Mouse (Mus musculus) natural killer cell, adult 2 months (primary cell): ENCODE results near the gene Prrxl1.

Experiments used
- DNase-seq, 2 experiments: peaks; one replicate each; pipeline ENCODE4 v3.0.0; 2022; ENCODE audit warnings: low spot score in 2 of 2

Gene Prrxl1

DNA sequence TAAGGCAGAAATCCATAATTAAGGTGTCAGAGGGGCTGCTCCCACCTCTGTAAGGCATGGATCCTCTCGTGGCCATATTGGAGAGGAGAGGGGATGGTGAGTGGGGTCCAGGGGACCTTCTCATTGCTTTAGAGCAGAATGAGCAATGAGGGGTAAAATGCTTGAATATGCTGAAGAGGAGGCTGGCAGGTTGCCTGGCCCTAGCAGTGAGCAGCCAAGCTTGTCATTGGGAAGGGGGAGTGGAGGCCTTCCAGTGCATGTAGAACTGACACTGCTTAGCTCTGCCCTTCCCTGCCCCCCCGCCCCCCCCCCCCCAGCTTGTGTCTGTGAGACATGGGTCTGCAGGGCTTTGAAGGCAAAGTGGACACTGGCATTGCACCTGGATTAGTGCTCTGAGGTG lies 28.1 kb downstream of the Prrxl1 start:
- DNase-seq, result no peak

- no peak for DNase-seq
Measured at GRCm38 (mm10) chr14:32628584-32628983, 29.4 kb downstream of the Prrxl1 start.

DNA sequence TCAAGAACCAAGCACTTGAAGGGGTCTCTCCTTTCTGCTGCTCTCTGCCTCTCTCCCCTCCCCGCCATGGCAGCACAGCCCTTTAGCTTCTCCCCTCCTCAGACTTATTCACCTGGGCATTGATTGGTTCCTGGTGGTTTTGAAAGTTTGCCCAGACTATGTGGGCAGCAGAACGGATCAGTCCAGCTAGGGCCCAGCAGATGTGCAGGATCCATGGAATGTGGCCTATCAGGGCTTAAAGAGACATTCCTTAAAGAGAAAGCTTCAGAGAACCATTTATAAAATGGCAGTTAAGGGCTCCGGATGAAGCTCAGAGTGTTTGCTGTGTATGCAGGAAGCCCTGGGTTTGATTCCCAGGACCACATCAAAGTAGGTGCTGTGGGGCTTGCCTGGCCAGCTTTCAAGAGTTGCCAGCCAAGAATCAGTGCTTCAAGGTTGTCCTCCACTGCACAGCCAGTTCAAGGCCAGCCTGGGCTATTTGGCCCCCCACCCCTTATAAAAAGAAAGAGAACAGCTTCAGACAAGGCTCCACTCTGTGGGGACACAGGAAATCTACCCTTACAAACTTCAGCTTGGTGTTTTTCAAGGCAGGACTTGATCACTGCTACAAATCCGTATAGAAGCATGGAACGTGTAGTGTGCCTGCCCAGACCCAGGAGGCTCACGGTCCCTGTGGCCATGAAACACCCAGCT lies 33.8 kb downstream of the Prrxl1 start:
- DNase-seq, result no peak

DNA sequence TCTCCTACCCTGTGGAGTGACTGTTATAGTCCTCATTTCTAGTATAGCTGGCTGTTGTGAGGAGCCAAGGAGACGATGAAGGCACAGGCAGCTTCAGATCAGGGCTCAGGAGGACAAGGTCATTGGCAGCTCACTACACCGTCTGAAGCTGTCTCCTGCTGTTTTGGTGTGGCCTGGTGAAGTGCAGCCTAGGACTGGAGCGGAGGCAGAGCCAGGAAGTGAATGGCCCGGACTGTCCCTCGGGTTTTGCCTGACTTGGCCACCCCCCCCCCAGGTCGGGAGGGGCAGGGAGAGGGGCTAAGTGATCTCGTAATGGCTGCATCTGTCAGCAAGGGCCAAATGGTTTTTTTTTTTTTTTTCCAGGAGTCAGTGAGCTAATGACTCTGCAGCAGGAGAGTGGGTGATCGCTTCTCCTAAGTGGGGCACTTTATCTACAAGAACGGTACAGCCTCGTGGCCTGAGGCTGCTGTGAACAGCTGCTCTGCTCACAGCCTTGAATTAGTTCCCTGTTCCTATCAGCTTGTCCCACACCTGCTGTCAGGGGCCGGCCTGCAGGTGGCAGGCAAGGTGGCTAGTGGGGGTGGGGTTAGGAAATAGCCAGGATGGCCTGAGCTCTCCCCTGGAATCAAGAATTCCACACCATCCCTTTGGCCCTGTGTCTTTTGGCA lies 34.9 kb downstream of the Prrxl1 start:
- no peak for DNase-seq

- DNase-seq, result no peak
Measured at GRCm38 (mm10) chr14:32638485-32638884, 39.3 kb downstream of the Prrxl1 start.

DNA sequence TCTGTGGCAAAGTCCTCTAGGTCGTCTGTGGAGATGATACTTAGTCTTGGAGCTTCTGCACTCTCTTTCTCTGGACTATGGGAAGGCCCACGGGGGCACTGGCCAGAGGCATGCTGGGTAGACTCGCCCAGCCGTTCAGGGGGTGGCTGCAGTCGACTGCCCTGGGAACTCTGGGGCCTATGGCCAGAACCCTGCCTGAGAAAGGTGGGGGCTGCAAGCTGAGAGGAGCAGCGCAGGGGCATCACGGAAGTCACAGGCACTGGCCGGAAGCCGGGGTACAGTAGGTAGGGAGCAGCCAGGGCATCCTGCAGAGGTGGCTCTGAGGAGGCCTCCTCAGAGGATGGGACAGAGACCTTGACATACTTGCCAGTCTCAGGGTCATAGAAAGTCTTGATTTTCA lies 60.6 kb downstream of the Prrxl1 start:
- DNase-seq, result no peak

DNA sequence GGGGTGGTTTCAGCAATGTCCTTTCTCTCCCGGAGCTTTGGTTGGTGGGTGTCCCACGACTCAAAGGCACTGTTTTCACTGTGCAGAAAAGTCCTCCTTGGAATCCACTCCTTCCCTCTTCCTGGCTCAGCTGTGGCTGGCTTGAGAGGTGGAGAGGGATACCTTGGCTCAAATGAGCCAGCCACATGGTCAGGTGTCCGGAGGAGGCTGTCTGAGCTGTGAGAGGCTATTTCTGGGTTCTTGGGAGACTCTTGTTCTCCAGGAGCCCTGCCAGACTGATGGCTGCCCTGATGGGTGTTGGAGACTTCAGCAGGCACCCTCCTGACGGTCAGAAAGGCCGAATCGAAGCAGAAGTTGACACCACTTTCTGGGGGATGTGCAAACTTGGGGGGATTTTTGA lies 63.9 kb downstream of the Prrxl1 start:
- DNase-seq, result no peak

DNA sequence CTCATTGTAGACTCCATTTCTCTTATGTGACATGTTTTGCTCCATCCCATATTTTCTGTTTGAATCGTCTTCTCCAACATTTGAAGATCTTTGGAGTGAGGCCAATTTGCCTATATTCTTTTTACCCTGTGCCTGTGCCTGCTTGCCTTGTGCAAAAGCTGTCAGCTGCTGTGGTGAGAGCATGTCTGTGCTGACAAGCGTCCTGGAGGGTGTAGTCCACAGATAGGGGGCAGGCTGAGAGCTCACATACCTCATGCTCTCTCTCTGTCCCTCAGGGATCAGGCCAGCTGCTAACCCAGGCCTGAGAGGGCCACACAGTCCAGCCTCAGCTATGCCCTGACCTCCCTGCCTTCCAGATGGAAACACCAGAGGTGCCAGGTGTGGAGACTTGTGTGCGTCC lies 74.0 kb downstream of the Prrxl1 start:
- no peak for DNase-seq

GRCm38 (mm10) chr14:32678565-32678964 lies 79.4 kb downstream of the Prrxl1 start:
- DNase-seq, result no peak

GRCm38 (mm10) chr14:32681603-32682002 lies 82.4 kb downstream of the Prrxl1 start:
- DNase-seq, result no peak

GRCm38 (mm10) chr14:32682536-32682935 lies 83.3 kb downstream of the Prrxl1 start:
- DNase-seq, result no peak

GRCm38 (mm10) chr14:32683251-32683838 lies 84.1 kb downstream of the Prrxl1 start:
- DNase-seq, result peak in 1 of 2 experiments; percentile 12

- peak in 1 of 2 experiments; percentile 22 for DNase-seq
Measured at GRCm38 (mm10) chr14:32683982-32684734, 85.0 kb downstream of the Prrxl1 start.

DNA sequence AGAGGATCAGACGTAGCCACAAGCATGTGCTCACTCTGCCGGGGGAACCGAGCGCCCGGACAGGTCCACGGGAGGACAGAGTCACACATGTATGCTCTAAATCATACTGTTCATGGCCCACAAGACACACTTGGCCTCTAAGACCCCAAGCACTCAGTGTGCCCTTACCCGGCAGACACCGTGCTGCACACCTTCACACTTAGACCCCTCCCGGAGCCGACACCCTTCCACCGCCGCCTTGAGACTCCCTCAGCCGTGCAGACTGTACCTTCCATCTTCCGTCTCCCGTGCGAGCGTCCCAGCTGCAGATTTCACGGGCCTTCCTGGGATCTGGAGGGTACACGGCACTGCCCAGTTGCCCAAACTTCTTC lies 85.5 kb downstream of the Prrxl1 start:
- DNase-seq, result no peak

DNA sequence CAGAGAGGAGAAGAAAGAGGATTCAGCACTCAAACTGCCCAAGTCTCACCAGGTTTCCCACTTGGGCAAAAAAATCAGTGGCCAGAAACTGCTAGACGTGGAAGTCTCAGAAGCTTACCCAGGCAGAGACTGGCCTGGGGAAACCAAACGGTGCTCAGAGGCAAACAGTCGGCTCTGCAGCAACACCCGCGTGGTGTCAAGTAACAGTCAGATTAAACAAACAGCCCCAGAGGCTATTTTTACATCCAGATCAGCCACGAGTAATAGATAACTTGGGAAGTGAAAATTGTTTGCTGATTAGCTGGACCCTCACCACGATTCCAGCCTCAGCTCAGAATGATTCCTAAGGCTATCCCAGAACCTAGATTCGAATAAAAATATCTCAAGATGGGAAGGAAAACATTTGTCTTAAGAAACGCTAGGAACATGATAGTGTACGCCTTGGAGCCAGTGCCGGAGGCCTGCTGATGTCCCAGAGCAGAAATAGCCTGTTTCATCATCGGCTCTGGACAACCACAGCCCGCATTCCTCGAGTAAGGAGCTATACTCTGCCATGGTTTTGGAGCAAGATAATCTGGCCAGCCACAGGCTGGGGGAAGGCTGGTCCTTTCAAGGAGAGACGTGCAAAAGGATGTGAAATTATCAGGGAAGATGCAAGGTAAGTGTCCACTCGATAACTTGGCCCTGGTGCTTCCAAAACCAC lies 86.1 kb downstream of the Prrxl1 start, which contains the start of gene 3425401B19Rik:
Gene 3425401B19Rik, minus strand, starts transcription at position 170 of the 703 bp plus-strand sequence.
- DNase-seq, result no peak

- DNase-seq, result no peak
Measured at GRCm38 (mm10) chr14:32695906-32696305, 96.7 kb downstream of the Prrxl1 start.

GRCm38 (mm10) chr14:32696344-32696743 lies 97.1 kb downstream of the Prrxl1 start:
- DNase-seq, result no peak

DNA sequence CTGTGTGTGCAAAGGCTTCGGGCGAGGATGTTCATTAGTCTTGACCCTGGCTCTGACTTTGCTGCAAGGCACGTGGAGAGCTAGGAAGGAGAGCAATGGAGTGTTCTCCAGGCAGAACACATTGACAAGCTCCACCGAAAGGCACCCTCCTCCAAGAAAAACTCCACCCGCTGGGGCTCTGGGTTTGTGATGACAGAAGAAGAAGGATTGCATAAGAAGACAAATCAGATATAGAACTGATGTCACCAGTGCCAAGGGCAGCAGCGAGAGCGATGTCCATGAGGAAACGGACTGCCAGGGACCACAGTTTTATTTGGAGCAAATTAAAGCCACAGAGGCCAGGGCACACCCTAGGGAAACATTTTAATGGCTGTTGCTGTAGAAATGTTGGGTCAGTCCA lies 98.6 kb downstream of the Prrxl1 start:
- DNase-seq, result no peak

DNA sequence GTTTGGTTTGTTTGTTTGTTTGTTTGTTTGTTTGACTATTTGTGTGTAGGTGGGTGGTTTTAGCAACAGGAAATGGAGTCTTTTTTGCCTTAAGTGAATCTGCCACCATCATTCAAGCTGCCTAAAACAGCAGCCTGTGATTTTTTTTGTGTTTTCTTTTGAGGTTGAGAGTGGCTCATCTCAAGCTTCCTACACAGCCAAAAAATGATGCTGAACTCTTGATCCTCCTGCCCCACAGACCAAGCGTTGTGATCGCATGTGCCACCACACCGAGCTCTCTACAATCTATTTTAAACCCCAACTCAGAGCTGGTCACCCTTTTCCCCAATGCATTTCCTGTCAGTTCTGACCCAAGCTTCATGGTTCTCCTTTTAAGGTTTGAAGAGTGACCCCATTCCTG lies 99.3 kb downstream of the Prrxl1 start:
- DNase-seq, result no peak
